Mouse (Mus musculus) megakaryocyte, adult 5-6 weeks (primary cell): ENCODE results near the gene Mdk. TPM values are rescaled to one million over a fixed set of nuclear protein-coding genes. Genes with fewer than 3 reads are reported as not detected.

ENCODE experiments used
- ATAC-seq: 2 replicates; pipeline ENCODE4 v1.8.0; 2016; ENCODE audit warnings: mild to moderate bottlenecking, inconsistent platforms; ENCODE audit not compliant: poor library complexity, severe bottlenecking
- total RNA-seq, 2 experiments: library from RNA; stranded (forward) in 1 of 2; stranded (reverse) in 1 of 2; fragments of 153-499, 151-499 nt in 1 of 2; fragments of 221-1000, 200-1000 nt in 1 of 2; gene quantifications; 2 replicates each; pipeline versions ENCODE4 v1.2.3 to v1.2.4; 2015 to 2017

Mdk gene
- total RNA-seq, 2 experiments from 2014 or later, result 2.2 TPM; not detected in 1

DNA sequence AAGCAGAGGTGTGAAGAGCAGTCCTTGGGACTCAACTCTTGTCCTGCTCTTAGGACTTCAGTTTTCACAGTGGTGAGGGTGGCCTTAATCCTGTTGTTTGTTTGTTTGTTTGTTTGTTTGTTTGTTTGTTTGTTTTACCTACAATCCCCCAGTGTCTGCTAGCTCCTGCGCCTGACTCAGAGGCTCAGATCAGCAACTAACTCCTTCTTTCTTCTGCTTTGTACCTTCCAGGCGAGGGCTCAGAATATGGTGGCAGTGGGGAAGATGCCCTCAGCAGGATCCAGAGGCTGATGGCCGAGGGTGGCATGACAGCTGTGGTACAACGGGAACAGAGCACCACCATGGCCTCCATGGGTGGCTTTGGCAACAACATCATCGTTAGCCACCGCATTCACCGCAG is 15.0 kb downstream of the Mdk start:
- ATAC-seq, result no peak

DNA sequence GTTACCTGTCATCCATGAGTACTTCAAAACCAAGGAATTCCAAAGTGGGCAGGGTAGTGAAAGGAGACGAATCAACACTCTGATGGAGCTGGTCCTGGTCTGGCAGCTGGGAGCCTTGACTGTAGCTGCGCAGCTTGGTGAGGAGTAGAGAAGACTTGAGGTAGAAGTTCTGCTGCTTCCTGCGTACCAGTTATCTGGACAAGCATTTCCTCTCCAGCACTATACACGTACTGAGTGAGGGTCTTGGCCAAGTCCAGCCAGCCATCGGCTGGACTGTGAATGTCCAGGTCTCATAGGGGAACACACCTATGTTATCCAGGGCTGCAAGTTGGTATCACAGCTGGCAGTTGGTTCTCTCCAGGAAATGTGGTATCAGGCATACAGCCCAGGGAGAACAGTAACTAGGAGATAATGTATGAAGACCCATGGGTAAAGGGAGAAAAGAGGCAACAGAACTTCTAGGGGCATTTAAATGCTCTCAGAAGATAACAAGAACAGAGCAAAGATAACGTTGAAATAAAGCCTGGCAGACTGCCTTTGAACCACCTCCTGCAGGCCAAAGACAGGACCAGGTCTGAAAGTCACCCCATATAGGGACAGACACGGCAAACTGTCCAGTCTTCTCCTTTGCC is 15.6 kb downstream of the Mdk start:
- no peak for ATAC-seq

DNA sequence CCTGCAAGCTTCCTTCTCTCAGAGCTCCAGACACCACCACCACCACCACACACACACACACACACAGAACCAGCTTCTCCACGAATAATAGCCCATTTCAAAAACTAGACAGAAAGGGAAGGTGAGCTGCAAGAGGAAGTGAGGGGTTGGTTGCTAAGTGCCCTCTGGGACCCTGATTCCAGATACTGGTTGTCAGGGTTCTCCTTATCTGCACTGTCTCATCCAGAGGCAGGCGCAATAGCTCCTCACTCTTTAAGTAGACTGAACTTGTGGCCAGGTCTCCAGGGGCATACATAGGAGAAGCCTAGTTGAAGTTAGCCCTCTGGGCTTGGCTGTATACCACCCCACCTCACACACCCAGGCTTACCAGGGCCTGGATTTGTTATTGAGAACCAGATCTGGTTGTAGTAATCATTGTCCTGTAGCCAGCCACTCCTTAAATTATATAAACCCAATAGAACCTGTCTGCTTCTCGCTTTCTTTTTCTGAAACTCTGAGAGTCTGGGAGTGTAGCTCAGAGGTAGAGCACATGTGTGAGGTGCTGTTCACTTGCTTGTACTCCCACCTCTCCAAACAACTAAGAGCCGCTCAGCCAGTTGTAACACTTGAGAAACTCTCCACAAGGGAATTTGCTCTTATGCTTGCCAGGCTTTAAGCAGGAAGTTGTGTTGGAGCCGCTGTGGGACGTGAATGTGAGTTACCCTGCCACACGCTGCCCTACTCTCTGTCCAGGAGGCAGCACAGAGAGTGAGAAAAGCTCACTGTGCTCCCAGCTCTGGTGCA is 18.6 kb downstream of the Mdk start:
- no peak for ATAC-seq

DNA sequence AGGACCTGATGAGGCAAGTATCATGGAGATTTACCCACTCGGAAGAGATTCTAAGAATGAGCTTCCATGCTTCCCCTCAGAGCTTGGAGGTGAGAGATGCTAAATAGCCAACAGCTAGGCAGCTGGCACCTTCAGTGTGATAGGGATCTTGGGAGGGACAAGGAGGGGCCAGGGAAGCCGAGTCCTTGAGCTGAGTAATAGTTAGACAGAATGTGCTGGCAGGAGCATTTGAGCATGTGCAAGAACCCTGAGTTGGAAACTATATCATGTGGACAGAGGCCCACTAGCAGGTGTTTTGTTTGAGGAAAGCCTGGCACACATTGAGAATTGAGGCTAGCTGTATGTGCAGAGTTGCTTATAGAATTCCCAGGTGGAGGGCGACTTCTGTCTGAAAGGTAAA is 19.5 kb downstream of the Mdk start:
- ATAC-seq, result no peak

DNA sequence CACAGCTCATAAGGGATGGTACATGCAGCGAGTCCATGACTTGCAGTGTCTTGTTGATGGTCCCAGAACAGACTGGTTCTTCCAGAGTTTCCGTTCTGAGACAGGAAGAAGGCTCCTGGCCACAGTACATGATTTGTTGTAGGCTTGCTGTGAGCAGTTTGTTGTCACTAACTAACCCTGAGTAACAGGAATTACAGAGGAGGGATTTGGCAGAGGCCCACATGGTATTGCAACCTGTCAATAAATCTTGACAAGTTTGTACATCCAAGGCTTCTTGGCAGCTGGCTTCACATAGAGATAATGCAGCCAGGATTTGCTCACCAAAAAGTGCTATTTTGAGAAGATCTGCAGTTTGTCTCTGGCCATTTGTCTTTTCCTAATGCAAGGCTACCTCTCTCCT is 26.0 kb downstream of the Mdk start:
- no peak for ATAC-seq

DNA sequence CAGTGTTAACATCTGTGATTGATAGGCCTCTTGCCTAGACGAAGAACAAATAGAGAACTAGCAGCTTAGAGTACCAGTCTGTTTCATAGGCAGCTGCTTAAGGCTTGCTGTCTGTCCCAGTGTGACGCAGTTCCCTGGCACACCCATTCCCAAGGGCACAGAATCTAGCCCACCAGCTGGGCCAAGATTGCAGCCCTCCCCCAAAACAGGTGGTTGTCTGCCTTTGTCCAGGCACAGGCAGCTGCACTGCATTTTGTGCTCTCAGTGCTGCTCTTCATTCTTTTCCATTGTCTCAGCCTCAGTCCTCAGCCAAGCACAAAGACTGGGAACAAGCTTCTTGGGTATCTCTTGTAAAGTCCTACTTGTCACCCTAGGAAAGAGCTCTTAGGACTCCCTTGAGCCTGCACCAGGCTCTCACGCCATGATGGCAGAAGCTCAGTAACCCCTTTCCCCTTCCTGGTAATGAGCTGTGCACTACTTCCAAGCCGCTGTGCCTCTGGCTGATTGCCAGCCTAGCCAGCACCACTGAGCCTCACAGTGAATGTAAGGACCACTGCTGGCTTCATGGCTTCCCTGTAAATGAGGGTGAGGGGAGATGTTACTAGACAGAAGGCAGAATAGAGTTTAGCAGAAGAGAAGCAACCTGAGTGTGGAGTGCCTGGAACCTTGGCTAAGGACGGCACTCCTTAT is 27.3 kb downstream of the Mdk start:
- ATAC-seq, result no peak

DNA sequence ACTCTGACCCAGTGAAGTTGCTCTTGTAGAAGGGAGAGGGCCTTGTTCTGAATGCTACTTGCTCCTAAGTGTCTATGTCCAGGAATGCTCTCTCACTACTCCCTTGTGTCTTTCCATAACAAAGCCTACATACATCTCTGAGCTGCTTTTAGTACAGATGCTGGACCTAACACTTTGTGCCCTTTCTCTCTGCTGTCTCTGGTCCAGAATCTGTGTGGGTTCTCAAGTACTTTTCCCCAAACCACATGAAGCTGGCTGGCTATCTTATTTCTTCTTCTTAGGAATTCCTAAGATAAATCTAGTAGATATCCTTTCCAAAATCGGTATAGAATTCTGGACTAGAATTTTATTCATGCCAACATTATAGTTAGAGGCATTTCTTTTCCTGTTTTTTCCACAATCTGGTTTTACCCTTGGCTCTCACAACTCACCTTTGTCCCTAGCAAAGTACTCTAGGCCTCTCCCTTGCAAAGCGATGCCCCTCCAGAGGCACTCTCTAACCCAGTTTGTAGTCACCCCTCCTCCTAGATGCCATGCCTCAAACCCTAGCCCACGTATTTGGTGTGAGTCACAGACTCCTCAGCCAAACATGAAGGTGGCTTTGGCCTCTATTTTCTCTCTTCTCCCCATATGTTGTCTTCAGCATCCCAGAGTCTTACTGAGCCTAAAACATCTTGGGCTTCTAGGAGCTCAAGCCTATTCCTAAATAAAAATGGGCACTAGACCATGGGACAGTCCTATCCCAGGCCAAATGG is 28.7 kb downstream of the Mdk start:
- ATAC-seq, result no peak

DNA sequence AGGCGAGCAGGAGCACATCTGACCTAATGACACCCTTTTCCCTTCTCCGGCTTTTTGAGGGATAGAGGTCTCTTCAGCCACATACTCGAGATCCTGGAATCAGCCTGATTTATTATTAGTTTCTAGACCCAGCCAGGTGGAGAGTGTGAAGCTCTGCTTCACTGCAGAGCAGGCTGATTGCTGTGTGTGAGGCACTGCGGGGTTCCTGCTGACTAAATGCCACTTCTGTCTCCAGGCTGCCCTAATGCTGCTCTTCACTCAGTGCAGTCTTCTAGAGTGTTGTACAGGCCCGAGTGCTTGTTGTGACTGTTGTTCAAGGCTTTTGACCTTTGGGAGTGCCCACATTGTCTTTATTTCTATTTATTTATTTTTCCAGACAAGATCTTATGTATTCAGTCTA is 29.8 kb downstream of the Mdk start:
- ATAC-seq, result no peak

DNA sequence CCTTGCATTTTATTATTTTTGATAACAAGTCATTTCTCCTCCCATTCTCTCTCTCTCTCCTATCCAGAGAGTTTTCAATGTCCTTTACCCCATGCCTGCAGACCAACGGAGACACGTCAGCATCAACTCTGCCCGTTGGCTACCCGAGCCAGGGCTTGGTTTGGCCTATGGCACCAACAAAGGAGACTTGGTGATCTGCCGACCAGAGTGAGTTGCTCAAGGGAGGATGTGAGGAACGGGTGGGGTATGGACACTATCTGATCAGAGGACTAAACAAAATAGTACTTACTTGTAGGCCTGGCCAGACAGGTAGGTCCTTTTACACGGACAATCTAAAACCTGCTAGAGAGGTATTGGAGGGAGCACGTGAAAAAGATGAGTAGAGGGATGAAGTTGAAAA is 31.7 kb downstream of the Mdk start:
- ATAC-seq, result no peak

DNA sequence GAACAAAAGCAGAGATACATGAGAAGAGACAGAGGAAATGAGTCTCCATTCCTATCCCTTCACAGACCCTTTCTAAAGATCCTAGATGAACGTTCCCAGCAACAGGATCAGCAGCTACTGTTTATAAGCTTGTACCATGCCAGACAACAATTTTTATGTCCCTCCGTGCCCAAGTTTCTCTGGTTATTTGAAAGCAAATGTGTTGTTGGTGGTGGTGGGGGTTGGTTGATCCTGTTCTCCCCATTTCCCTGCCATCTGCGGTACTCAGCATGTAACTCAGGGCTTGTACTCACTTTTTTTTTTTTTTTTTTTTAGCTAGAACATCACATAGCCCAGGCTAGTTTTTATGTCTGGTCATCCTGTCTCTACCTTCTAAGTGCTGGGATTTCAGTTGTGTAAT is 33.0 kb downstream of the Mdk start:
- ATAC-seq, result no peak

DNA sequence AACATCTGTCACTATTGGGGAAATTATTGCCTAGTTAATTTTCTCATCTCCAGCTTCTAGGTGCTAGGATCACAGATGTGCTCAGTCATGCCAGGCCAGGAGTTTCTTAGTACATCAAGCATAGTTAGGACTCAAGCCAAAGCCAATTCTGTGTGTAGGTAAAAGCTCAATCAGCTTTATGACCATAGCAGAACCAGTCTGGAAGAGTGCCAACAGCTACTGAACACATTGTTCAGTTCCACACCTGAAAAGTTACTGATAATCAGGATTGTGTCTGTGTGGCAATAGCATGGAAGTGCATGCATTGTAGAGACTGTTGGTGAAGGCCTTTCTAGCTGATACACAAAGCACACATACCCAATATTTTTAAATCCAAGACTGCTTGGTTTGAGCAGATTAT is 34.1 kb downstream of the Mdk start:
- ATAC-seq, result no peak

DNA sequence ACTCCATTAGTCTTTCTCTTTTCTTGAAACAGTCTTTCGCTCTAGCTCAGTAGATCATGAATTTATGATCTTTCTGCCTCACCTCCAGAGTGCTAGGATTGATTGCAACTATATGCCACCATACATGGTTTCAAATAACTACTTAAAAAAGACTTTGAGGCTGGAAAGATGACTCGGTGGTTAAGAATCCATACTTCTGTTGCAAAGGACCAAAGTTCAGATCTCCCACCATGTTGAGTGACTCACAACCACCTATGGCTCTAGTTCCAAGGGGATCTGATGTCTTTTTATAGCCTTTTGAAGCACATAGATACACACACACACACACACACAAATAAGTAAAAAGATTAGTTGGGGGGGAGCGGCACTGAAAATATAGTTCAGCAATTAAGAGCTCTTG is 36.7 kb downstream of the Mdk start:
- no peak for ATAC-seq

DNA sequence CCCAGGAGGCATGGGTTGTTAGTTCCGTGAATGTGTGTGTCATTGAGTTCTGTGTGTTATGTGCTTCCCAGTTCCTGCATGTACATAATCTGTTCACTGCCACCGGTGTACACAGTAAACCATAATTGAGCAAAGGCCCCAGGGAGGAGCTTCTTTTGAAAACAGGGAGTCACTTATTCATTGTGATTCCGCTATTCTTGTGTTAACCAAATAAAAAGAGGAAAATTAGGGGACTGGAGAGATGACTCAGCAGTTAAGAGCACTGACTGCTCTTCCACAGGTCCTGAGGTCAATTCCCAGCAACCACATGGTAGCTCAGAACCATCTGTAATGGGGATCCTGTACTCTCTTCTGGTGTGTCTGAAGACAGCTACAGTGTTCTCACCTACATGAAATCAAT is 37.4 kb downstream of the Mdk start:
- ATAC-seq, result no peak

DNA sequence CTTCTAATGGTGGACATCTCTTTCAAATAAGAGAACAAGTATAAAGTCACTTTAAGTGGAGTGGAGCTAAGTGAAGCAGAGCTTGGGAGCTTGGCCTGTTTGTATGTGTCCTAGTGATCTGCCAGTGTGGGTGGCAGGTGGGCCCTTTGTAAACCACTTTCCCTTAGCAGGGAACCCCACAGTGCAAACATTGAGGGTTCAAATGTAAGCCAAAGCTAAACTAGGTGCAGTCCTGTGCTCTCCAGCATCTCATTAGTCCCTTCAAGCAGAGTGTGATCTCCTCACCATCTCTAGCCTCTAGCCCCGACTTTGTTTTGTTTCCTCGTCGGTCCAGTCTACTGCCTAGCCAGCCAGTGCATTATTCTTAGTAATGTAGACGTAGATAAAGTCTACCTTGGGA is 47.5 kb downstream of the Mdk start:
- ATAC-seq, result no peak

DNA sequence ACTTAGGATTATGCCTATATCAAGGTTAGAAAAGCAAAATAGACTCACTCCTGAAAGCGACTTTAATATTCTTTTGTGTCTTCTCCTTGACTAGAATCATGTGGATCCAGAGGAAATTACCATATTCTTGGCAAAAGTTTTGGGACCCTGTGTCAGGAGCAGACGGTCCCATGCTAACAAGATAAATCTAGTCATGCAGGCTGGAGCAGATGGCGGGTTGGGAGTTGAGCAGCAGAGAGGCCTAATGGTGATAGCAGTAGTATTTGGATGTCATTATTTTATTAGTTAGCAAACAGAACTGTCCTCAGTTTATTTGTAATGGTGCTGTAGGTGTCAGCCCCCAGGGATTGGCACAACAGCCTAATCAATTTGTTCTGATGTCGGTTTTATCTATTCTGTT is 48.1 kb downstream of the Mdk start:
- no peak for ATAC-seq

Other genes starting within 250 kb of the Mdk start
- gene Atg13, start 221.7 kb downstream of the Mdk start, total RNA-seq (2015), result 22.9 and 25.0 TPM in 2 replicates
- gene Atg13, start 221.7 kb downstream of the Mdk start, total RNA-seq (2017), result 7.6 and 7.8 TPM in 2 replicates
- 2.6 and 5.8 TPM in 2 replicates for gene Harbi1, start 221.4 kb downstream of the Mdk start, total RNA-seq (2015)
- 7.7 and 9.3 TPM in 2 replicates for gene Harbi1, start 221.4 kb downstream of the Mdk start, total RNA-seq (2017)
- 22.4 and 24.9 TPM in 2 replicates for gene Ambra1, start 202.2 kb downstream of the Mdk start, total RNA-seq (2015)
- 15.1 and 37.9 TPM in 2 replicates for gene Ambra1, start 202.2 kb downstream of the Mdk start, total RNA-seq (2017)
- gene Chrm4, start 5.0 kb downstream of the Mdk start, total RNA-seq (2015), result not detected in 2 replicates
- gene Chrm4, start 5.0 kb downstream of the Mdk start, total RNA-seq (2017), result not detected in 2 replicates
- not detected in 2 replicates for gene Gm9821, start 13.4 kb upstream of the Mdk start, total RNA-seq (2015)
- 0.69 TPM in 1 of 2 replicates, not detected in the other for gene Gm9821, start 13.4 kb upstream of the Mdk start, total RNA-seq (2017)
- gene Dgkz, start 43.6 kb upstream of the Mdk start, total RNA-seq (2015), result 94.1 and 114 TPM in 2 replicates
- gene Dgkz, start 43.6 kb upstream of the Mdk start, total RNA-seq (2017), result 66.4 and 80.4 TPM in 2 replicates
- gene Creb3l1, start 92.2 kb upstream of the Mdk start, total RNA-seq (2015), result 2.7 and 4.8 TPM in 2 replicates
- gene Creb3l1, start 92.2 kb upstream of the Mdk start, total RNA-seq (2017), result 0.51 and 1.2 TPM in 2 replicates
- gene Phf21a, start 160.8 kb upstream of the Mdk start, total RNA-seq (2015), result 66.8 and 81.2 TPM in 2 replicates
- gene Phf21a, start 160.8 kb upstream of the Mdk start, total RNA-seq (2017), result 48.8 and 74.2 TPM in 2 replicates